In the genomic region with DNA sequence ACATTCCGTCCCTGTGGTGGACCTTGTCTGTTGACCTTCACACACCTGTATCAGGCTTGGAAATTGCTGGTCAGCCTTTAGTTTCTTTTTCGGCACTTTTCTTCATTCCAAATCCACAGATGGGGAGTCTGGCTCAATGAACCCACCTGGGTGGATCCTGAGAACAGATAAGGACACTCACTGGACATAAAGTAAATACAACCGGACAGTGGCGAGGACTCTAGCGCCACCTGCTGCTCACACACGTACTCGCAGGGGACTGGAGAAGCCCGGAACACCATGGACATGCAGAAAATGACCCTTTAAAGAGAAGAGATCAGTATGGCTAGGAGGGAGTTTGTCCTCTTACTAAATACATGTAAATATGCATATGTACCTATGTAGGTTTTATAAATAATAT, we compare ENCODE assay signal across 8 mouse cellular contexts.
DNase-seq lines count a peak whose midpoint lies in the region; ATAC-seq and TF ChIP-seq lines count a peak whose summit lies in the region.

No protein-coding gene starts in this region.

- ATAC-seq in forebrain, embryonic 11.5 days (replicated peaks; ENCODE audit: low FRiP score) = no peak
- ATAC-seq in forebrain, embryonic 15.5 days (replicated peaks) = no peak
- peak; percentile 82 for ATAC-seq in megakaryocyte, adult 5-6 weeks (ENCODE audit: poor library complexity, severe bottlenecking)

- no peak overlapping the region for H3K9ac ChIP-seq in forebrain, embryonic 11.5 days (ENCODE audit: low read length)
- no peak overlapping the region for H3K9ac ChIP-seq in forebrain, embryonic 15.5 days (replicated peaks)
- H3K9ac ChIP-seq in ES-E14 (ENCODE audit: insufficient read depth, low read depth, low read length, poor library complexity, severe bottlenecking) = no peak overlapping the region

- H3K9me3 ChIP-seq in forebrain, embryonic 11.5 days (ENCODE audit: control insufficient read depth, low read length) = no peaks in the 10 kb centered on the region
- H3K9me3 ChIP-seq in forebrain, embryonic 15.5 days = no peaks in the 10 kb centered on the region
- no peaks in the 10 kb centered on the region for H3K9me3 ChIP-seq in ES-E14 (ENCODE audit: control insufficient read depth, insufficient read depth, low read depth, low read length)

- H3K4me3 ChIP-seq in forebrain, embryonic 11.5 days (ENCODE audit: low read depth, low read length) = no peak overlapping the region
- no peak overlapping the region for H3K4me3 ChIP-seq in forebrain, embryonic 15.5 days
- H3K4me3 ChIP-seq in ES-E14 (ENCODE audit: insufficient read depth in 1 of 2, low read depth in 1 of 2, low read length in 2 of 2, poor library complexity in 1 of 2, severe bottlenecking in 1 of 2) = no peak overlapping the region
- no peak overlapping the region for H3K4me3 ChIP-seq in cerebellum, adult 2 months (replicated peaks; ENCODE audit: insufficient read depth, low read depth, low read length)

- H3K36me3 ChIP-seq in forebrain, embryonic 11.5 days (ENCODE audit: control insufficient read depth, insufficient read depth, low read length) = no peaks in the 10 kb centered on the region
- no peaks in the 10 kb centered on the region for H3K36me3 ChIP-seq in forebrain, embryonic 15.5 days
- no peaks in the 10 kb centered on the region for H3K36me3 ChIP-seq in ES-E14 (ENCODE audit: control insufficient read depth, insufficient read depth, low read length, poor library complexity, severe bottlenecking)

- DNase-seq in forebrain, embryonic 11.5 days (ENCODE audit: low spot score) = peak; percentile 83
- no peak for DNase-seq in ES-E14 (ENCODE audit: low read depth, low spot score)
- peak; percentile 47 to 76 for DNase-seq in cerebellum, adult 2 months
- DNase-seq in gastrocnemius, postnatal 14 days = peak; percentile 70
- DNase-seq in layer of hippocampus, adult 9-11 months = peak; percentile 33
- DNase-seq in right cerebral cortex, postnatal 4 days = peak; percentile 82

- intact Hi-C loops in gastrocnemius, postnatal 14 days (cut with DNase I; ENCODE audit: low total_unique reads) = loop anchor here (5.0 to 10.0 kb wide), 3 partner anchors 82 to 439 kb away; no protein-coding TSS in a partner anchor

- no peaks in the 10 kb centered on the region for H3K27me3 ChIP-seq in forebrain, embryonic 11.5 days (ENCODE audit: control insufficient read depth, insufficient read depth, low read length)
- H3K27me3 ChIP-seq in forebrain, embryonic 15.5 days = no peaks in the 10 kb centered on the region
- no peaks in the 10 kb centered on the region for H3K27me3 ChIP-seq in cerebellum, adult 2 months (ENCODE audit: control insufficient read depth, insufficient read depth, low read length)

- peak; percentile 95 for TF ChIP-seq CTCF in cerebellum, adult 2 months (IDR thresholded peaks at IDR 0.05; ENCODE audit: borderline replicate concordance, insufficient read depth, low read depth, low read length)

- no peak for TF ChIP-seq POLR2A in cerebellum, adult 2 months (IDR thresholded peaks at IDR 0.05; ENCODE audit: borderline replicate concordance, insufficient read depth, low read length)

- in situ Hi-C loops in ES-E14 (cut with MboI; ENCODE audit: low sequenced_read_pairs in 2 of 2, unreplicated experiment in 2 of 2) = loop anchor here in 1 of 2 experiments (5.0 kb wide), 1 partner anchor 439 kb away; no protein-coding TSS in a partner anchor

- H3K4me2 ChIP-seq in forebrain, embryonic 11.5 days (ENCODE audit: low read depth, low read length, severe bottlenecking) = no peak overlapping the region
- no peak overlapping the region for H3K4me2 ChIP-seq in forebrain, embryonic 15.5 days (replicated peaks)

- H3K27ac ChIP-seq in forebrain, embryonic 11.5 days (ENCODE audit: low read depth, low read length) = no peak overlapping the region
- no peak overlapping the region for H3K27ac ChIP-seq in forebrain, embryonic 15.5 days (replicated peaks)
- no peak overlapping the region for H3K27ac ChIP-seq in ES-E14 (ENCODE audit: insufficient read depth, low read depth, low read length, poor library complexity, severe bottlenecking)
- no peak overlapping the region for H3K27ac ChIP-seq in cerebellum, adult 2 months (ENCODE audit: insufficient read depth, low read length)

- 22% methylated on average over 8 of the region's 8 CpGs for WGBS in forebrain, embryonic 11.5 days
- 18% methylated on average over 8 of the region's 8 CpGs for WGBS in forebrain, embryonic 15.5 days
- WGBS in cerebellum, adult 2 months = 16% methylated on average over 8 of the region's 8 CpGs

- H3K4me1 ChIP-seq in forebrain, embryonic 11.5 days (replicated peaks; ENCODE audit: control insufficient read depth, insufficient read depth, low read length) = no peaks in the 10 kb centered on the region
- peaks cover 8% of the 10 kb centered on the region for H3K4me1 ChIP-seq in forebrain, embryonic 15.5 days
- H3K4me1 ChIP-seq in ES-E14 (ENCODE audit: control insufficient read depth in 2 of 2, insufficient read depth in 2 of 2, low read length in 2 of 2, poor library complexity in 1 of 2) = peaks cover 0 to 4% of the 10 kb centered on the region in 2 experiments; a peak in 1 of 4 replicates
- H3K4me1 ChIP-seq in cerebellum, adult 2 months (ENCODE audit: control insufficient read depth, insufficient read depth, low read length) = no peaks in the 10 kb centered on the region

TF ChIP-seq in ES-E14, 5 proteins besides CTCF, POLR2A, EP300 and RAD21:
- peak; percentile 57; the same call in 1 of the 2 replicates for TF ChIP-seq ZC3H11A (IDR thresholded peaks at IDR 0.05; ENCODE audit: borderline replicate concordance, low read depth, low read length)
- no peak for TF ChIP-seq CHD2 (IDR thresholded peaks at IDR 0.05; ENCODE audit: low read depth, low read length)
- TF ChIP-seq MAFK (IDR thresholded peaks at IDR 0.05; ENCODE audit: insufficient read depth, low read depth, low read length) = no peak
